Mouse (Mus musculus) E14TG2a.4 (cell line): ENCODE measurements at regions not wholly inside any gene's neighbourhood (a gene's known extent, or its start where the extent isn't known, plus 50 kb on each side); places are given as distances from the start of the nearest gene placed in this dataset.

Source experiments
- CTCF ChIP-seq: conservative IDR thresholded peaks from 2 replicates; pipeline ENCODE4 v1.5.1; 2014; ENCODE audit warnings: low read length
- NANOG ChIP-seq: IDR thresholded peaks from 2 replicates; pipeline ENCODE4 v1.6.1; 2014; ENCODE audit warnings: borderline replicate concordance, low read length, mixed read lengths
- POU5F1 ChIP-seq: IDR thresholded peaks from 2 replicates; pipeline ENCODE4 v1.6.1; 2014; ENCODE audit warnings: low read length, borderline replicate concordance

DNA sequence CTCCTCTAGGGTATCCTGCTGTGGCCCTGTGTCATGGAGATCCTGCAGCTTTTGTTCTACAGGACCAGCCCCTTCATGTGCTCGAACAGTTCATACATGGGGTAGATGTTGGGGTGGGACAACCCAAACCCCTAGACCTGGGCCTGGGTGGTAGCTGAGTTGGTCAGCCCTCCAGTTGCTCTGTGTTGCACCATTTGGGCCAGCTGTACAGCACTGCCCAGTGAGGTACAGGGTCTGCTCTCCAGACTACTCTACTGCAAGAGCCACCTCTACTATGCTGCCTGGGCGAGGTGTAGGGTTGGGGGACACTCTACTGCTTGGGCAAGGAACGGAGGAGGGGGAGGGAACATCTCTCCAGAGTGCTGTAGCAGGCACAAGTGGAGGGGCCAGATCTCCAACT is 120.6 kb downstream of the Cth start:
- TF ChIP-seq CTCF = no peak
- no peak for TF ChIP-seq NANOG
- no peak for TF ChIP-seq POU5F1
